Mouse (Mus musculus): ENCODE results near the gene G6pc. TPM values are rescaled to one million over a fixed set of nuclear protein-coding genes. Genes with fewer than 3 reads are reported as not detected.

Gene G6pc
- polyA plus RNA-seq, 1 experiment, result 0.07 TPM

DNA sequence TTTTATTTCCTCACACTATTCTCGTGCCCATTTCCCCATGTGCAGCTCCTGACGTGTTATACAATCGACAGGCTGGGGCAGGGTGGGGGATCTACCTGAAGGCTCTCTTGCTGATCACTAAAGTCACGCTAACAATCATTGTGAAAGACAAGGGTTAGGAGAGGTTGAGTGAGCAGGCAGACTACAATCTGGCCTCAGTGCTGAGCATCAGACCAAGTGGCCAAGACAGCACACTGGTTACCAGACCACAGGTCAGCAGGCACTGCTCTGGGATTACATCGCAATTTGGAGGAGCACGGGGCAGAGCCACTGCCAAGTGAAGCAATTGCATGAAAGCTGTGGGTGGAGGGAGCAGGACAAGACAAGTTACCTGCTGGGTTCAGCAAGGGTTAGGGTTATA, 11.6 kb downstream of the G6pc start:
- no peak for DNase-seq (ENCODE audit: low read depth in 1 of 2, low spot score in 2 of 2)
- TF ChIP-seq CTCF (IDR thresholded peaks at IDR 0.05; ENCODE audit: extremely low read depth, insufficient read depth, insufficient read length, insufficient replicate concordance) (no peak), POLR2A (IDR thresholded peaks at IDR 0.05; ENCODE audit: low read depth, low read length) (no peak)
- Histone ChIP-seq H3K4me3 (ENCODE audit: extremely low read depth, insufficient read depth, insufficient read length) (no peak overlapping the region), H3K36me3 (ENCODE audit: control insufficient read depth, insufficient read depth, low read length) (no peaks in the 10 kb centered on the region), H3K27me3 (ENCODE audit: control insufficient read depth, insufficient read depth, low read length) (no peaks in the 10 kb centered on the region), H3K27ac (ENCODE audit: insufficient read depth, low read length) (no peak overlapping the region), H3K4me1 (ENCODE audit: control insufficient read depth, insufficient read depth, insufficient read length) (no peaks in the 10 kb centered on the region)
- WGBS, result 73% methylated on average over 6 of the region's 6 CpGs

DNA sequence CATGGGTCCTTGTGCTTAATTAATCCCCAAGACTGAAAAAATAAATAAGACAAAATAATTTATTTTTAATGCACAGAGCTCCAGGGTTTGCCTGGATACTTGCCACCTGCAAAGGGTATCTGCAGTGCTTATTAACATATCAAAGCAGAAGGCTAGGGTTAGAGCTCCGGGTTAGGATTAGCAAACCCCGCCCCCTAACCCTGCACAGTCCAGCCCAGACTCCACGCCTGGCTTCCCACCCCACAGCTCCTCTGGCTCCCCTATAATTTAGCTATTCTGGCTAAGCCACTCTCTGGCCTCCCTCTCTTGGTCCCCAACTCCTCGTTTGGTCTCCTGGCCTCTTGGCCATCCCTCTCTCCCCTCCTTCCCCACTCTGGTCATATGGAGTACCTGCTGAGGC, 14.5 kb downstream of the G6pc start:
- H3K27ac ChIP-seq (ENCODE audit: insufficient read depth, low read length), result no peak overlapping the region
- 60% methylated on average over 4 of the region's 4 CpGs for WGBS
- DNase-seq (ENCODE audit: low read depth in 1 of 2, low spot score in 2 of 2), result no peak
- H3K4me3 ChIP-seq (ENCODE audit: extremely low read depth, insufficient read depth, insufficient read length), result no peak overlapping the region
- no peaks in the 10 kb centered on the region for H3K4me1 ChIP-seq (ENCODE audit: control insufficient read depth, insufficient read depth, insufficient read length)
- no peaks in the 10 kb centered on the region for H3K36me3 ChIP-seq (ENCODE audit: control insufficient read depth, insufficient read depth, low read length)
- no peaks in the 10 kb centered on the region for H3K27me3 ChIP-seq (ENCODE audit: control insufficient read depth, insufficient read depth, low read length)
- TF ChIP-seq CTCF (IDR thresholded peaks at IDR 0.05; ENCODE audit: extremely low read depth, insufficient read depth, insufficient read length, insufficient replicate concordance) (no peak), POLR2A (IDR thresholded peaks at IDR 0.05; ENCODE audit: low read depth, low read length) (no peak)

DNA sequence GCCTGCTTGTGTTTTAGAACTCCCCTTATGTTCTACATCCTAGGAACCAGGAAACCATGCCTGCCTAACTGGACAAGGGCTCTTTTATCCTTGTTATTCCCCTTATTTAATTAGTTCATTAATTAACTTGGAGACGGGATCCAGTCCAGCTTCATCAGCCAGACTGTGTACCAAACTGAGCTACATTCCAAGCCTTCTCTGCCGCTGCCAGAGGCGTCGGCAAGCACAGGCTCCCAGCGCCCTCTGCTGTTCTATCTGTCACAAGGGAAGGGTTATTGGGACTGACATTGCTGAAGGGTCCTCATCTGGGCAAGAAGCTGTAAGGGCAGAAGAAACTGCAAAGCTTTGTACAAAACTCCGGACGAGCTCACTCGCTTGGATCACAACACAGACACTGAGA, 27.7 kb downstream of the G6pc start:
- Histone ChIP-seq H3K4me3 (ENCODE audit: extremely low read depth, insufficient read depth, insufficient read length) (no peak overlapping the region), H3K27ac (ENCODE audit: insufficient read depth, low read length) (no peak overlapping the region), H3K27me3 (ENCODE audit: control insufficient read depth, insufficient read depth, low read length) (no peaks in the 10 kb centered on the region), H3K36me3 (ENCODE audit: control insufficient read depth, insufficient read depth, low read length) (no peaks in the 10 kb centered on the region), H3K4me1 (ENCODE audit: control insufficient read depth, insufficient read depth, insufficient read length) (no peaks in the 10 kb centered on the region)
- DNase-seq (ENCODE audit: low read depth in 1 of 2, low spot score in 2 of 2), result peak in 1 of 2 experiments; percentile 38
- WGBS, result 6% methylated on average over 8 of the region's 8 CpGs
- TF ChIP-seq POLR2A (IDR thresholded peaks at IDR 0.05; ENCODE audit: low read depth, low read length) (no peak), CTCF (IDR thresholded peaks at IDR 0.05; ENCODE audit: extremely low read depth, insufficient read depth, insufficient read length, insufficient replicate concordance) (peak; percentile 60; the same call in 1 of the 2 replicates)

DNA sequence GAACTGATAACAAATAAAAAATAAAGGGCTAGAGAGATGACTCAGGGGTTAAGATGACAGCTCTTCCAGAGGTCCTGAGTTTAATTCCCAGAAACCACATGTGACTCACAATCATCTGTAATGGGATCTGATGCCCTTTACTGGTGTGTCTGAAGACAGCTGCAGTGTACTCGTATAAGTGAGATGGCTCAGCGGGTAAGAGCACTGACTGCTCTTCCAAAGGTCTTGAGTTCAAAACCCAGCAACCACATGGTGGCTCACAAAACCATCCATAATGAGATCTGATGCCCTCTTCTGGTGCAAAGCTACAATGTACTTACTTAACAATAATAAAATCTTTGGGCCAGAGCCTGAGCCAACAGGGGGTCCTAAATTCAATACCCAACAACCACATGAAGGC, 47.9 kb downstream of the G6pc start:
- Histone ChIP-seq H3K4me1 (ENCODE audit: control insufficient read depth, insufficient read depth, insufficient read length) (peaks cover 5% of the 10 kb centered on the region; the same call in 1 of the 2 replicates), H3K27me3 (ENCODE audit: control insufficient read depth, insufficient read depth, low read length) (no peaks in the 10 kb centered on the region), H3K27ac (ENCODE audit: insufficient read depth, low read length) (no peak overlapping the region), H3K4me3 (ENCODE audit: extremely low read depth, insufficient read depth, insufficient read length) (no peak overlapping the region), H3K36me3 (ENCODE audit: control insufficient read depth, insufficient read depth, low read length) (peaks cover 8% of the 10 kb centered on the region)
- no peak for TF ChIP-seq POLR2A (IDR thresholded peaks at IDR 0.05; ENCODE audit: low read depth, low read length)
- DNase-seq (ENCODE audit: low read depth in 1 of 2, low spot score in 2 of 2), result no peak
- 91% methylated on average over 2 of the region's 2 CpGs for WGBS

DNA sequence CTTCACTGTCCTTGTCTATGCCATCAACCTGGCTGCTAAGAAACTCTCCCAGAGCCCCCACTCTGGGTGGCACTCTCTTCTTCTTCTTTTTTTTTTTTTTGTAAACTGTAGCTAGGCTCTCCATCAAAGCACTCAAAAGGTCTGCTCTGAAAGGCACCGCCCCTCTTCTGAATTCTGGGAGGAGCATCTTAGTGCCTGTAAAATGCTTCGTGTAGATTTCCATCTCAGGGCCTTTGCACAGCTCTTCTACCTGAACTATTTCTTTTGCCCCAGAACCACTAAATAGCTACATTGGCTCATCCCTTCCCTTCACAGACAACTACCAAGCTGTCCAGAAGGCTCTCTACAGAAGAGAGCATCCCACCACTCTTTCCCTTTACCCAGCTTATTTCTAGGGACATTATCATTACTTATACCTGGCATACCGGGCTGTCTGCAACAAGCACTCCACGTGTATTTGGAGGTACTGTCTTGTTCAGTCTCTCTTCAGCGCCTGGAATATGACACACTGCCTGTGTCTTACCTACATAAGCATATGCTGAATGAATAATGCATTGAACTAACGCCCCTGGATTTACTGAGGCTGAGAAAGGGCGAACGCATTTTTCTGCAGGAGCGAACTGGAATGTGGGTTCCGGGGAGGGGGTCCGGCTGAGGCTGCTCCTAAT, 49.2 kb downstream of the G6pc start:
- Histone ChIP-seq H3K27me3 (ENCODE audit: control insufficient read depth, insufficient read depth, low read length) (no peaks in the 10 kb centered on the region), H3K27ac (ENCODE audit: insufficient read depth, low read length) (no peak overlapping the region), H3K4me3 (ENCODE audit: extremely low read depth, insufficient read depth, insufficient read length) (peak overlapping the region; percentile 99), H3K4me1 (ENCODE audit: control insufficient read depth, insufficient read depth, insufficient read length) (peaks cover 5% of the 10 kb centered on the region; the same call in 1 of the 2 replicates), H3K36me3 (ENCODE audit: control insufficient read depth, insufficient read depth, low read length) (no peaks in the 10 kb centered on the region; the same call in 1 of the 2 replicates)
- 1% methylated on average over 11 of the region's 11 CpGs for WGBS
- DNase-seq (ENCODE audit: low read depth in 1 of 2, low spot score in 2 of 2), result no peak
- TF ChIP-seq CTCF (IDR thresholded peaks at IDR 0.05; ENCODE audit: extremely low read depth, insufficient read depth, insufficient read length, insufficient replicate concordance) (no peak), POLR2A (IDR thresholded peaks at IDR 0.05; ENCODE audit: low read depth, low read length) (no peak)

DNA sequence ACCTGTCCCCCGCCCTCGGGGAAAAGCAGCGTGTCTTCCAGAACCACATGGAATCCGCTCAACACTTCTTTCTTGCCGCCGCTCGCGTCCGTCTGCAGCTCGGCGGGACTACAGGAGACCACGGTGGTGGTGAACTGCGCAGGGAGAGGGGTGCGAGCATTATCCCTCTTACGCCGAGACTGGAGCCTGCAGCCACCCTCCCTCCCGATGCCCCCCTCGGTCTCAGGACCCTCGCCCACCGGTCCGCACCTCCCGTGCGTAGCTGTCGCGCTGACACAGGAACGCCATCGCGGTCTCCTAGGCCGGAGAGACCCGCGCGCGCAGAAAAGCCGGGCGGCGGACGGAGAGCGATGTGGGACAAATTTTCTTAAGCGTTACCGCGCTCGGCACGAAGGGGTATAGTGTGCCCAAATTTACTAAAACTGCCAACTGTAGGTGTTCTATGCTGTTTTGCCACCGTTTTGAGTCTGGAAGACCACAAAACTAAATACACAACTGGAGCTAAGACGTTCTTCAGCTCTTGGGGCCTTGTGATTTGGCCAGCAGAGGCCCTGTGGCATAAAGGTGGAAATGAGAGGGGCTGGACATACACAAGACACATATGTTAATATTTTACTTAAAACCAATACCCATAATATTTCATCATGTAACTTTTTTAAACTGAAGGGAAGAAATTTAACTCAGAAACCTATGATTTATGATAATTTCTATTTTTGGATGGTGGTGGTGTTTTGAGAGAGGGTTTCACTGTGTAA, 49.9 kb downstream of the G6pc start, which contains the start of gene Aarsd1:
TSS of gene Aarsd1 (minus strand) at position 515 of the 755 bp plus-strand sequence.
- no peaks in the 10 kb centered on the region for H3K27me3 ChIP-seq (ENCODE audit: control insufficient read depth, insufficient read depth, low read length)
- H3K27ac ChIP-seq (ENCODE audit: insufficient read depth, low read length), result peak within 1 kb of the TSS; percentile 49; the same call in 1 of the 2 replicates
- under 1% methylated on average over 45 of the region's 45 CpGs for WGBS
- peak within 1 kb of the TSS; percentile 99 for H3K4me3 ChIP-seq (ENCODE audit: extremely low read depth, insufficient read depth, insufficient read length)
- TF ChIP-seq POLR2A (IDR thresholded peaks at IDR 0.05; ENCODE audit: low read depth, low read length) (peak; percentile 35), CTCF (IDR thresholded peaks at IDR 0.05; ENCODE audit: extremely low read depth, insufficient read depth, insufficient read length, insufficient replicate concordance) (no peak)
- no peaks in the 10 kb centered on the region; the same call in 1 of the 2 replicates for H3K36me3 ChIP-seq (ENCODE audit: control insufficient read depth, insufficient read depth, low read length)
- peak; percentile 54 to 86 for DNase-seq (ENCODE audit: low read depth in 1 of 2, low spot score in 2 of 2)
- H3K4me1 ChIP-seq (ENCODE audit: control insufficient read depth, insufficient read depth, insufficient read length), result peaks cover 5% of the 10 kb centered on the region; the same call in 1 of the 2 replicates
